Mouse (Mus musculus) urinary bladder, postnatal 25 days (tissue): ENCODE measurements around the gene Lbr.

Source experiments
- DNase-seq: peaks from one replicate; pipeline ENCODE4 v3.0.0; 2022; ENCODE audit warnings: low spot score

Lbr gene

DNA sequence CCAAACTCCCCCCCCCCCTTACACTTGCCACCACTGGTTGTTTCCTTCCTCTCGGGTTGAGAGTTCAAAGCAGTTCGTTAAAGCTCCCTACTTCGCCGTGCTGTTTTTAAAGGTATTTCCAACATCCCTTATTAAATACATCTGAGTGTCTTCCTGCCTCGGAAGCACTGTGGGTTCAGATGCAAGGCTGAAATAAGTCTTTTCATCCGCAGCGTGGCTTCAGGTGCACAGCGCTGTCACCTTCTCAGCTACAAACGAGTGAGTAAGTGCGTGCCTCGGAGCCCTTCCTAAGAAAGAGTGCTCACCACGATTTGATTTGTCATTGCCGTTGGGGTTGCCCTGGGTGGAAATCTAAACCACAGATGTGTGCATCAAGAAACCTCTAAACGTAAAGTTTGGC, at the start of gene Lbr:
Gene Lbr, minus strand, starts transcription at position 266 of the 400 bp plus-strand sequence.
- DNase-seq: no peak

DNA sequence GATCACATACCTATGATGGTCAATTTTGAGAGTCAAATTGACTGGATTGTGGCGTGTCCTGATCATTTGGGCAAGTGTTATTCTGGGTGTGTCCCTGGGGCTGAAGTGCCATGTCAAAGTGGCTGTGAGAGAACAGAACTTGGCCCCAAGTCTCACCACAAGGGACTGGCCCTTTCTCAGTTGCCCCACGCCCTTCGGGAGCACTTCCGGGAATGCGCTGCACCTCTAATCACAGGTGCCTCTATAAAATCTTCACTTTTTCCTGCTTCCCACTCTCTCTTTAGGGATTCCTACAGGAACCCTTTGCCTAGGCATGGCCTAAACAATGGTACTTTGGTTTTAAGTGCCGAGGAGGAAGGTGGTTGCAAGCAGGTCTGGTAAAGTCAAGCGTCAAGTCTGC, 46.8 kb upstream of the Lbr start:
- DNase-seq: no peak

DNA sequence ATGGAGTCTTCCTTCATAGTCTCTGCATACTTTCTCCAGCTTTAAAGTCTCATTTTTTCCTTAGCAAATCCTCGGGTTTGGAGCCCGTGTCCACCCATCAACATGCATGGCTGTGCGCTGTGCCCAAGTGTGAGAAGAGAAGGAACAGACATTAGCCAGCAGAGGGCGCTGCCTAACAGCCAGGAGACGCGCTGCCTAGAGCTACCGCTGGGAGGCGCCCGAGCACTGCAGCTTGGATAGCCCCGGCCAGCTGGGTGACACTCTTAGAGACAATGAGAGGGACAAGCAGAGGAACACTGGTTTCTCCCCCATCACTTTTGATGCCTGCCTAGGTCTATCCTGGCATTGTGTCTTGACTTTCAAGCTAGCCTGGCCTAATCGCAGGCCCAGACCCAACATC, 46.0 kb upstream of the Lbr start:
- DNase-seq: peak; percentile 96

DNA sequence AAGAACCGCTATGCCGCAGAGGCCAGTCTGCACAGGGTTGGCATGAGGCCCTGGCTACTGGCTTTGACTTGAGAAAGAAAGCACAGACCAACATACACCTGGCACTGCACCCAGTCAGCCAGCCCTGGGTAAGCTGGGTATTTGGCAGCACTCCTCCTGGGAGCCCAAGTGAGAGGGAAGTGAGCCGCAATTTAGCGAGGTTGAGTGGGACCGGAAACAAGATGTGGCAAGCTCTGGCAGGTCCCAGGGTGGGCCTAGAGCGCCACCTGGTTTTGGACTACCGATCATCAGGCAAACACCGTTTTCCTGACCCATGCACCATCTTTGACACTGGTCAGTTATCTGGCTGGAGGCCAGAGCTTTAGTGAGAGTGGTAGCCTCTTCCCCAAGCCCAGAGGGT, 38.7 kb upstream of the Lbr start:
- DNase-seq: peak; percentile 45

DNA sequence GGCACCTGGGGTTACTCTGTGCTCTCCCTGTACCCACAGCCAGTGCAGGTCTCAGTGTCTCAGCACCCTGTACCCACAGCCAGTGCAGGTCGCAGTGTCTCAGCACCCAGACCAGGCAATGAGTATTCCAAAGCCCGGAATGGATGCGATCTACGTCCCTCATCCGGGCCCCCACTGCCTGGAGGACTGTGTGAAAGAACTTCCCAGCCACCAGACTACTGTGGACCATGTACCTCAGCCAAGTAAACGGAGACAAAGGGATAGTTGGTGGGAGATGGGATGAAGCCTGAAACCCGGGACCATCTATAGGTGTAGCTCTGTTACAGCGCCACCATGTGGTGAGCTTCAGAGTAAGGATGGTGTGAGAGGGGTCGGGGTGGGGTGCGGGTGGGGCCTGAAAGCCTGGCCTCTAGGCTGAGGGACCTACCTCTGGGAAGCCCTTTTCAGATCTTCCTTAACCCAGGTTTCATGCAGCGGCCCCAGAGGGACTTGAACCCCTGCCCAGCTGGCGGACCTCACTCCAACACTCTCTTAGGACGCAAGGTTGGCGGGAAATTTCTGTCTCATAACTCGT, 38.0 kb upstream of the Lbr start:
- DNase-seq: no peak

DNA sequence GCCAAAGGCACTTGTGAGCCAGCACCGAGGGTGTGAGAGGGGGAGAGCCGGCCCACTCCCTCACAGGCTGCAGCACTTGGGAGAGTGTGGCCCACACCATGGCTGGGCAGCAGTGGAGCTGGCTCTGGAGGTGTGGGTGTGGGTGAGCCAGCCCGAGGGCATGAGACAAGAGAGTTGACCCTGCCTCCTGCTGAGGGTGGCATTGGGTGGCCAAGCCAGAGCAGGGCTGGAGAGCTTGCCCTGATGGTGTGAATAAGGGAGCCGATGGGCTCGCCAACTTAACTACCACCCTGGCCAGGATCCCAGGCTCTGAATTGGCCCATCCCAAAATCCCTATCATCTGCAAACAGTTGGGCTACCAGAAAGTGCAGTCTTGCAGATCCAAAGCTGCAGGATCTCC, 35.6 kb upstream of the Lbr start:
- no peak for DNase-seq

DNA sequence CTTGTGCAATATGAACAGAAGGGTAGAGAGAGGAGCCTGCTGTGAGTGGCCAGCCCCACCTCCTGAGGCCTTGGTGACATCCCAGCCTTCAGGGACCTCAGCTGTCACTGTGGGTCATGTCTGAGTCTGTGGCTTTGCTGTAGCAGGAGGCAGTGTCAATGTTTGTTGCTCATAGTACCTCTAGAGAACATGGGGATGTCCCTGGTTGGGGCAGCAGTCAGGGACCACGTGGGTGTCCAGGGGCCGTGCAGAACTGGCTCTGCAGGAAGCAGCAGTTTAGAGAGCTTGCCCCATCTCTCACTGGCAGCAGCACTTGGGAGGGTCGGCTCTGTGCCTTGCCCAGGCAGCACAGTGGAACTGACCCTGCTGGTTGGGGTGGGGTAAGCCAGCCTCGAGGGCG, 34.2 kb upstream of the Lbr start:
- DNase-seq: no peak

DNA sequence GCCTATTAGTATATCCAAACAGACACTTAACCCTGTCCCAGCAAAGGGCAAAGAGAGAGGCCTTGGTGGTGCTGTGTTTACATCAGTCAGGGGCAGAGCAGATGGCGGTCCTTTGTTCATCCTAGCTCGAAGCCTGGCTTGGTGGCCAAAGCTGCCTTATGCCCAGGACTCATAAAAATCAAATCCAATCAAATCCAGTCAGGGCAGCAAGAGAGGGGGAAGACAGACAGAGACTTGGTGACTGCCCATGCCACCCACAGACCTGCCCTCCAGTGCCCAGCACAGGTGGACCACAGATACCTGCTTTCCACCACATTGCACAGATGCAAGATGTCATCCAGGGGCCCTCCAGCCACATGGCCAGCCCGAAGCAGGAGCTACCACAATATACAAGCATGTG, 33.8 kb upstream of the Lbr start:
- no peak for DNase-seq

DNA sequence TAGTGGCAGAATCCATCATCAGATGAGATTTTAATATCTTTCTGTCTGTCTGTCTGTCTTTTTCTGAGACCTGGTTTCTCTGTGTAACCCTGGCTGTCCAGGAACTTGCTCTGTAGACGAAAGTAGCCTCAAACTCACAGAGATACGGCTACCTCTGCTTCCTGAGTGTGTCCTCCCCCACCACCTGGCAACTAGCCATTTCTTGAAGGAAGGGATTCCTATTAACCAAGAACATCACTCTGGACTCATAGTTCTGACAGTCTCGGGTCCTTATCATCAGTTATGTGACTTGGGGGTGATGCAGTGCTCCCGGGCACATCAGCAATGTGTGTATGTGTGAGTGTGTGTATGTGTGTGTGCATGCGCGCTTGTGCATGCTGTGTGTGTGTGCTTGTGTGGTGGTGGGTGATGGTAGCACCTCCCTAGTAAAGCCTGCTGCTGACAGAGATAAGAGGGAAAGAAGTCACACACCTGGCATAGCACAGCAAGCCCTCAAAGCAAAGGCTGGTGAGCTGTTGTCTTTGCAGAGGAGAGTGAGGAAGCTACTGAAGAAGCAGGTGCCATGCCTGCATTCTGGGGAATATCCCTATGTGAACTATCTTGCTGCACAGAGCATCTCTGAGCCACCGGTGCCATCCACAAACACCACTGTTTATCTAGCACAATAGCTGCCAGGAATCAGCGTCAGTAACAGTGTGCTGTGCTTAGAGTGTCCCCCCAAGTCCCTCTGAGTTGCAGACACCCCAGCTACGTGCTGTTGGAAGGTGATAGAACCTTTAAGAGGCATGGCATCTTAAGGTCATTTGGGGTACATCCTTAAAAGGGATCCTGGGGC, 30.5 kb upstream of the Lbr start:
- no peak for DNase-seq

DNA sequence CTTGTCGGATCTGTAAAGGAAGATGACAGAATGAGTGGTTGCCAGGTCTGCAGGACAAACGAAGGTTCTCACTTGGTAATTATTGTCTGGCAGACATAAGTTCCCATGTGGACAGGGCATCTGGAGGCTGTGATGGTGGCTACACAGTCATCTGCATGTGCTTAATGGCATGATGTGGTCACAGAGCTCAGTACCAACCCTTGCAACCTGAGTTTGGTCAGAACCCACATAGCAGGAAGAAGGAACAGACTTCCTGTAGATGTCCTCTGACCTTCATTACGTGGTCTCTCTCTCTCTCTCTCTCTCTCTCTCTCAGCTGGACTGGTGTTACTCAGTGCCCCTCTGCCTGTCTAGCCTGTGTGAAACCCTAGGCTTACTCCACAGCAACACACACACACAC, 29.8 kb upstream of the Lbr start:
- no peak for DNase-seq

DNA sequence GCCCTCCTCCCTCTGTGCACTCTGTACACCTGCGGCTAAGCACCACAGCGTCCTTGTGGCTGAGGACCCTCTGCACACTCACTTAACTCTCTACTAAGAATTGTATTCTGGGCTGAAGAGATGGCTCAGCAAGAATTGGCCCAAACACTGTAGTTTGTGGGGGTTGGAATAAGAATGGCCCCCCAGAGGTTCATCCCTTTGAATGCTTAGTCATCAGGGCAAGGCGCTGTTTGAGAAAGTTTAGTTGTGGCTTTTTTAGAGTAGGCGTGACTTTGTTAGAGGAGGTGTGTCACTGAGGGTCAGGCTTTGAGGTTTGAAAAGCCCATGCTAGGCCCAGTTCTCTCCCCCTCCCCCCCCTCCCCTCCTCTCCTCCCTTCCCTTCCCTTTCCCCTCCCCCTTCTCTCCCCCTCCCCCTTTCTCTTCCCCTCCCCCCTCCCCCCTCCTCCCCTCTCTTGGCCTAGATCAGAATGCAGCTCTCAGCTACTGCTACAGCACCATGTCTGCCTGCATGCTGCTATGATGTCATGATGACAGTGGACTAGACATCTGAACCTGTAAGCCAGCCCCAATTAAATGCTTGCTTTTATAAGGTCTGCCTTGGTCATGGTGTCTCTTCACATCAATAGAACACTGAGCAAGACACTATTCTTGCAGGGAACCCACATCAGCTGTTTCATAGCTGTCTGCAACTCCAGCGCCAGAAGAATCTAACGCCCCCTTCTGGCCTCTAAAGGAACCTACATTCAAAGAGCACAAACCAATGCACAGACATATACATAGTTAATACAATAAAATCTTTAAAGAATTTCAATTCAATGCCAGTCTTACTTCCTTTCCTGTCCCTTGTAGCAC, 23.8 kb upstream of the Lbr start:
- DNase-seq: no peak

DNA sequence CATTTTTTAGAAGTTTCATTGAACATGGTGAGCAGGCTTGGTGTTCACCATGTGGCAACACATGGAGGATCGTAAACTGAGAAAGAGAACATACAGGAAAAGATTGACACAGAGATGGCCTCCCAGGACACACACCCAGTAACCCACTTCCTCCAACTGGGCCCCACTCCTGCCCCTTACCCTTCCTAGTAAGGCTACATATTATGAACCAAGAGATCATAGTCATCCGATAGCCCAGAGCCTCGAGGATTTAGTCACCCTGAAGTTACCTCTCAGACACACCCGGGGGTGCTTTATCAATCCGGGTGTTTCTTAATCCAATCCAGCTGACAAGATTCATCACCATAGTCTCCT, 23.0 kb upstream of the Lbr start:
- DNase-seq: no peak

DNA sequence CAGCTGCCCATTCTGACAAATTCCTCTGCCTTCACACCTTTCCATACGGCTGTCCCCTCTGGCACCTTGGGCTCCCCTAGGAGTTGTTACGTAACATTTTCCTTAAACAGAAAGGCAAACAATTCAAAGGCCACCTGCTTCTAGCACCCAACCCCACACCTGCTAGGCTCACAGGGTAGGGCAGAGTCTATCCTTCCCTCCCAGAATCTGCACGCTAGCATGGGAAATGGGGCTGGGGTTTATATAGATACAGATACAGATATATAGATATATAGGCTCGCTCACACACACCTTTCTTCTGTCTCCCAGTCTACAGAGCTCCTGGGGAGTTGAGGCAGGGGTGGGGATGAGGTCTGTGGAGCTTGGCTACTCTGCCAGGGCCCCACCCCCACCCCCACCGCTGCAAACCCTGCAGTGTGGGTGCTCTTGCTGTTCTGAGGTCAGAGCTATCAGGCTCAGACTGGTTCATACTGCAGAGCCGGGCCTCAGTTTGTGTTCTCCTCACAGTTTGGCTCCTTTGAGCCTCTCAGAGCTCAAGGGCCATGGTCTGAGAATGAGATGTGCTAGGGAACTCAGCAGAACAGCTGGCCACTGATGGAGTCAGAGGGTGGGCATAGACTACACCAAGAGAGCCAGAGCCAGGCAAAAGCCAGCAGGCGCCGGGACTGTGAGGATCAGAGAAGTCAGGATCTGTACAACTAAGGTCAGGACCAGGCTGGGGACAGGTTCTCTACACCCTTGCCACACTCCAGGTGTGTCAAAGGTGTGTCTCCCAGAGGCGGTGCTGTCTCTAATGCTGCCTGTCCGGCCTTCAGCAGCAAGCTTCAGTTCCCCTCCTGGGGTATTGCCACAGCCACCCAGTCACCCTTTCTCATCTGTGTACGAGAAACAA, 22.4 kb upstream of the Lbr start:
- DNase-seq: no peak

DNA sequence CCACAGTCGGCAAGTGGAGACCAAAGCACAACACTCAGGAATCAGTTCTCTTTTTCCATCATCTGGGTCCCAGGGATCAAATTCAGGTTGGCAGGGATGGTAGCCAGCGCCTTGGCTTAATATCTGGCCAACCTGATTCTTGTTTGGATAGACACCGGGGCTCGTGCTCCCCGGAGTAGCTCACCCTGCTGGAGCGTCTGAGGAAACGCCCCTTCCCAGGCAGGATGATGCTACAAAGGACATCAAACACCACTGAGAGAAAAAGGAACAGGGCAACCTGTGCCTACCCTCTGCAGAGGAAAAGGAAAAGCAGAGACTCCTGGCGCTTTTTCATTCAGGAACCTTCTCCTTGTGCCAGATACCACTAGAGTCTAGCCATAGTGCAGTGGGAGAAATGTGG, 20.6 kb upstream of the Lbr start:
- DNase-seq: no peak

DNA sequence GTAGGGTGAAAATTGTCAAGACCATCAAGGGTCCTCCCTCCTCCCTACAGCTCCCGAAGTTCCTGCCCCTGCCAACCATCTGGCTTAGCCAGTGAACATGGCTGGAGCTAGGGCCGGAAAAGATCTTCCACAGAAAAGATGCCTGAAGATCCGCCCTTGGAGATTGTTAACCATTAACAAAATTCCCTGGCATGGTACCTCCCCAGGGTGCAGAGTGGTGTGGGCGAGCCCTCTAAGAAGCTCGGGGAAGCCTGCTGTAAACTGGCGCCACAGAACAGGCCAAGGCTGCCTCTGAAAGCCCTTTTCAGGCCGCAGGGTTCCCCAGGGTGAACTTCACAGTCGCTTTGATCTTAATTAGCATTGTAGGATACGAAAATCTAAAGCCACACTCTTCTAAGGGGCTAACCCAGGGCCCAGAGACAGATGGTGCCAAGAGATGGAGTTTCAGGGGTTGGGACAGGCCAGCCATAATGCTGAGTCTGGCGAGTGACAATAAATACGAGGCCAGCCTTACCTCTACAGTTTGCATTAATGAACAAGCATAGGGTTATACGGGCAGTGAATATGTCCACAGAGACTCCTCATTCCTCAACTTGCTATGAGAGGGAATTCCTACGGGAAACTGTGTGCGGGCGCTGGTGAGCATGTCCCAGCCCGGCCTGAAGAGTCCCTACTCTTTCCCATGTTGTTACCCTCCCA, 20.0 kb upstream of the Lbr start:
- no peak for DNase-seq

DNA sequence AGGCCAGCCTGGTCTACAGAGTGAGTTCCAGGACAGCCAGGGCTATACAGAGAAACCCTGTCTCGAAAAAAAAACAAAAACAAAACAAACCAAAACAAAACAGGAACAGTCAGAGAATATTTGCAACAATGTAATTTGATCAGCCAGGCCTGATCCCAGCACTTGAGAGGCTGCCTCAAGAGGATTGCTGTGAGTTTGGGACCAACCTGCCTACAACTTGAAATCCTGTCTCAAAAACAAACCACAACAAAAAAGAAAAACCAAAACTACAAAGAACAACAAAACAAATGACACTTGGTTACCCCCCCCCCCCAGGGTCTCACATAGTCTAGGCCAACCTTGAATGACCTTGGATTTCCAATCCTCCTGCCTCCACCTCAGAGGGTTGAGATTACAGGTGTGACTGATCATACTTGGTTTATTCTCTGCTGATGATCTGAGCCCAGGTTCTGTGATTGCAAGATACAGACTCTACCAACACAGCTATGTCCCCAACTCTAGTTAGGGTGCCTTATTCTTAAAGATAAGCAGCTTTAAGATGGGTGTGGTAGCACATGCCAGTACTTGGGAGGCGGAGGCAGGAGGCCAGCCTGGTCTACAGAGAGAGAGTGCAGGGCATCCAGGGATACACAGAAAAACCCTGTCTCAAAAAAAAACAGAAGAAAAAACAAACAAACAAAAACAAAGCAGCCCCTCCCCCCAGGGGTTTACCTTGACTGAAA, 18.5 kb upstream of the Lbr start:
- no peak for DNase-seq

DNA sequence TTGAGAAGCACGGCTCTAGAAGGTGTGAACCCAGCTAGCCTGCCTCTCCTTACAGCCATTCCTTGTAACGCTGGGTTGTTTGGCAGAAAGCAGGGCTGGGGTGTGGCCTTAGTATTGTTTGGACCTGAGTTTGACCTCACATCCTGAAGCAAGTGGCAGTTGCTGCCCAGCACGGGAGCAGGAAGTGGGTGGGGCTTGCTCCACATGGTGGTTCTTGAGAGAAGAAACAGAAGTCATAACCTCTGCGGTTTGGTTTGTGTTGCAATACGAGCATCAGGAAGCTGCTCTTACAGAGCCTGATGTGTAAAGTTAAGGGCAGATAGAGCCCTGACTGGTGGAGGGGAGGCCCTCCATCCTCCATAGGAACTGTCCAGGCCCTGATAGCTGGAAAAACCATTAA, 17.8 kb upstream of the Lbr start:
- peak; percentile 50 for DNase-seq

DNA sequence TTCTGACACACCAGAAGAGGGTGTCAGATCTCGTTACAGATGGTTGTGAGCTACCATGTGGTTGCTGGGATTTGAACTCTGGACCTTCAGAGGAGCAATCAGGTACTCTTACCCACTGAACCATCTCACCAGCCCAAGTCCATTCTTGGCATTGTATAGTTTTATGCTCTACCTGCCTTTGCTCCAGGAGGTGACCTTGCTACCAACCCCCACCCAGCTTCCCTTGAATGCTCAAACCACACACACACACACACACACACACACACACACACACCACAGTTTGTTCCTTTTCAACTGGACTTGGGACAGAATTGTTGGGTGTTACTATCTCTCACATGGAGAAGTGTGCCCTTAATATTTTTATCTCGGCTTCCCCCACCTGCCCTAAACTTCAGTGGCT, 13.5 kb upstream of the Lbr start:
- no peak for DNase-seq

DNA sequence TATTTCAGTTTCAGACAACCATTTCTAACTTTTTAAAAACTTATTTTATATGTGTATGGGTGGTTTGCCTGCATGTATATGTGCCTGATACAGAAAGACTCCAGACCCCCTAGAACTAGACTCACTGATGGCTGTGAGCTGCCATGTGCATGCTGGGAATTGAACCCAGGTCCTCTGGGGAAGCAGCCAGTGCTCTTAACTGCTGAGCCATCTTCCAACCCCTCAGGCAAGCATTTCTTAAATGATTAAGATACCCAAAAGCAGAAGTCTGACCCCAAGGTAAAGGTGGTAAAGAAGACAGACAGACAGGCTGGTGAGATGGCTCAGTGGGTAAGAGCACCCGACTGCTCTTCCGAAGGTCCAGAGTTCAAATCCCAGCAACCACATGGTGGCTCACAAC, 12.0 kb upstream of the Lbr start:
- DNase-seq: no peak

DNA sequence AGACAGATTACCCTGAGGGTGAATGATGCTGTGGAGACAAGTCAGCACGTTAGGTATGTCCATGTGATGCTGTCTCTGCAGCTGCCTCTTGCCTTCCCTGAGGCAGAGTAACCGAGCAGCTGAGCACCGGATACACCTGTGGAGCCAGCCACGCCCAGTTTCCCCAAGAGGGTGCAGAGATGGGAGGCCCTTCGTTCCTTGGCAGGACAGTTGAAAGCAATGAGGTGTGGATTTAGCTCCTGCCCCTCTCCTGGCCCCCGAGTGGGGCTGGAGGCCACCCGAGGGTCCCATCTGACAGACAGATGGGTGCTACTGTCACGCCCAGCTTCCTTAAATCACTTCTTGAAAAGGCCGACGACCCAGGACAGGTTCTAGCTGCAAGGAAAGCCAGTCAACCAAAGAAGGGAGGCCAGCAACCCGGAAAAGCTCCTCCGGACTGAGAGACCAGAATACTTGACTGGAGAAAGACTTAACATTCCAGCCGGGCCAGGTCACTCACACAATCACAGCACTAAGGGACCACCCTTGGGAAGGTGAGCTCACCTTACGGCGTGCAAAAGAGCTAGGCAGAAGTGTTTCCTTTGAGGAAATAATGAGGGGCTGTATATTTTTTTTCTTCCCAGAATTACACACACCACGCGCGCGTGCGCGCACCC, 10.4 kb upstream of the Lbr start:
- DNase-seq: no peak
